Mouse (Mus musculus) gastrocnemius, adult 18-20 months (tissue): ENCODE measurements around the gene Fkbp14. TPM values are rescaled to one million over a fixed set of nuclear protein-coding genes. Genes with fewer than 3 reads are reported as not detected.
A peak's percentile ranks its signal among the peaks of the same experiment; 100 is the strongest.

ENCODE experiments used
- DNase-seq: peaks from one replicate; pipeline ENCODE4 v3.0.0; 2021; ENCODE audit warnings: low spot score
- long read RNA-seq, 2 experiments: library from polyadenylated mRNA; stranded (forward); transcript quantifications; one replicate each; pipeline ENCODE4 v2.0.0; 2021
- total RNA-seq, 2 experiments: library from RNA; stranded (reverse); gene quantifications; 2 replicates each; pipeline ENCODE4 v1.2.3; 2021

Fkbp14 gene
- 1 to 10 TPM; 5.1 to 5.5 TPM for total RNA-seq
- long read RNA-seq, experiment 1, transcript Fkbp14-201 (4 exons, 2,694 nt): major isoform, 5 of 6 reads
- long read RNA-seq, experiment 1, partial matches to known transcripts: 0 of 6 reads
- long read RNA-seq, experiment 1, other reads (novel, unspliced or antisense): 1 of 6 reads
- long read RNA-seq, experiment 2, partial matches to known transcripts: 0 of 2 reads
- long read RNA-seq, experiment 2, other reads (novel, unspliced or antisense): 0 of 2 reads

DNA sequence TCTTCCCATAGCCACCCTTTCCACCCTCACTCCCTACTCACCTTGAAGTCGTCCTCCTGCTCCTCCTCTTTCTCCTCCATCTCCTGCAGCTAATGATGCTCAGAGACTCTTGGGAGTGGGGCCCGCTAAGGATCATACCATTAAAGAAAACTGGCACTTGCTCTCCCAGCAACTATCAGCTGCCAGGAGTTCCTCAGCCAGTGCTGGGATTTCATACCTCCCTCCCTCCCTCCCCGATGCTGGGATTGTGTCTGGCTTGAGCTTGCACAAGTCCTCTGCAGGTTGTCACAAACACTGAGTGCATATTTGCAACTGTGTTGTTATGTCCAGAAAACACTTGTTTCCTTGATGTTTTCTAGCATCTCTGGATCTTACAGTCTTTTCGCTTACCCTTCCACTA, at the start of gene Fkbp14:
Gene Fkbp14 (minus strand): TSS at position 101 of the 400 bp plus-strand sequence.
- no peak for DNase-seq

- DNase-seq: no peak
Observed at GRCm38 (mm10) chr6:54643181-54643580, 46.1 kb upstream of the Fkbp14 start.

- no peak for DNase-seq
Observed at GRCm38 (mm10) chr6:54641953-54642352, 44.8 kb upstream of the Fkbp14 start.

GRCm38 (mm10) chr6:54639877-54640276, 42.8 kb upstream of the Fkbp14 start:
- no peak for DNase-seq

DNA sequence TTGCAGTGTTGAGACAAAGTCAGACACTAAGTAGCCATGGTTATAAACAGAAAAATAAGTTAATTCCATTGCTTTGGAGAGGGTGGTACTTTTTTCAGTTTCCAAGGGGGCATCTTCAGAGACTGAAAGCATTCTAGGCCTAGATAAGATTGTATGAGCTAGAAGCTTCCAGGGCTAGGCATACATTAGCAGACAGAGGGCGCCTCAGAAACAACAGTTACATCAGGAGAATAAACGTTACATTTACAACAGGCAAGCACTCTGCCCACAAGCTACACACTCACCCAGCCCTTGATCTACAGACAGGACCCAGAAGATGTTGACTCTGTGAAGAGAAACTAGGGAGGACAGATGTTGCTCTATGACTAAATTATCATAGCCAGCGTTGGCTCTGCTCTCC, 34.4 kb upstream of the Fkbp14 start:
- no peak for DNase-seq

DNA sequence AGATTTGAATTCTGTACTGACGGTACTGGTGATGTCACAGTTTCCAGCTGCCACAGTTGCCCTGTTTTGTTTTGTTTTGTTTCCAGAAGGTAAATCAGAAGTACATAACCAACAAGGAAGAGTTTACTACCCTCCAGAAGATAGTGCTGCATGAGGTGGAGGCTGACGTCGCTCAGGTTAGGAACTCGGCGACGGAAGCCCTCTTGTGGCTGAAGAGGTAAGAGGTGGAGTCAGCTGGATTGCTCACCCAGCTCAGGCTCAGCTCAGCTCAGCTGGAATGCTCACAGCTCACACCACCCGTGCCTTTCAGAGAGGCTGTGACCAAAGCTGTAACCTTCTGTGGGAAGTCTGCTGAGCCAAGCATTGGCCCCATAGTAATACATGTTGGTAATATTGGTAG, 32.6 kb upstream of the Fkbp14 start:
- DNase-seq: peak; percentile 11

GRCm38 (mm10) chr6:54628381-54628780, 31.3 kb upstream of the Fkbp14 start:
- DNase-seq: no peak

DNA sequence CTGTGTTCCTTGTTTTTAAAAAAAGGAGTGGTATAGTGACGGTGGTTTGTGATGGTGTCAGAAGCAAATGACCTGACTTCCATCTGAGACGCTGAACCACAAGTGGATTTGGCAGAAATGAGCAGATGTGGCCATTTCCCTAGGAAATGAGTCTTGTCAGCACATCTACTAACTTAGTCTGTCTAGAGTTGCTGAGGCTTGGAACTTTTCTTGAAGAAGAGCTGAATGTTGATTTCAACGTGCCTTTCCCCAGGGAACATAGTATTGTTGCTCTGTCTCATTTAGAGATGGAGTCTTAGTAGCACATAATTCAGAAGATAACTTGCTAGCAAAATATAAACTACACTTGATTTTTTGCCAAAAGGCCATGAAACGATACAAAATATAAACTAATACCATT, 23.2 kb upstream of the Fkbp14 start:
- DNase-seq: no peak

- DNase-seq: no peak
Observed at GRCm38 (mm10) chr6:54619530-54619929, 22.4 kb upstream of the Fkbp14 start.

DNA sequence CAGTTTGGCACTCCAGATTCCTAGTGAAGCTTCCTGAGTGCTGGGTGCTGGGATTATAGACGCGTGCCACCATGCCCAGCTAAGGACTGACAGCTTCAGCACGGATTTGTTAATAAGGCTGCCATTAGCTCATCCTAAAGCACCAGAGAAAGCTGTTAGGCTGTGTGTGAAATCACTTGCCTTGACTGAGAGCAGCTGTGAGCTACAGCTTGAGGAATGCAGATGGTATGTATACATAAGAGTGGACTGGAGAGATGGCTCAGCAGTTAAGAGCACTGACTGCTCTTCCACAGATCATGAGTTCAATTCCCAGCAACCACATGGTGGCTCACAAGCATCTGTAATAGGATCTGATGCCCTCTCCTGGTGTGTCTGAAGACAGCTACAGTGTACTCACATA, 20.3 kb upstream of the Fkbp14 start:
- DNase-seq: no peak

GRCm38 (mm10) chr6:54606241-54606640, 9.1 kb upstream of the Fkbp14 start:
- DNase-seq: peak; percentile 9

GRCm38 (mm10) chr6:54604001-54604715, 7.0 kb upstream of the Fkbp14 start:
- DNase-seq: peak; percentile 30

DNA sequence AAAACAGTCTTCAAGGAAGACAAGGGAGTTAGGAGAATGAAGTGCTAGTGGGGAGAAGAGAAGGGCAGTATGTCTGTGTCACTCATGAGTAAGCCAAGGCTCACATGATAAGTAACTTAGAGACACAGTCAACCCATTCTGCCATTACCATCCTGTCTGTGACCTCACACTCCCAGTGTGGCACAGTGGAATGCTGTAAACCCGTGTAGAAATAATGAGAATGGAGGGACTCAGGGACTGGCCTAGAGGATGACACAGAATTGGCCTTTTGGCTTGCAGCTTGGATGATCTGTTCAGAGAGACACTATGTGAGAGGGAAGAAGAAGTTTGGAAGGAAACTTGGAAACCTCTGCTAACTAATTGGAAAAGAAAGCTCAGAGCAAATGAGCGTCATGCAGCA, 5.8 kb upstream of the Fkbp14 start:
- DNase-seq: no peak

GRCm38 (mm10) chr6:54600681-54601347, 3.7 kb upstream of the Fkbp14 start:
- no peak for DNase-seq

DNA sequence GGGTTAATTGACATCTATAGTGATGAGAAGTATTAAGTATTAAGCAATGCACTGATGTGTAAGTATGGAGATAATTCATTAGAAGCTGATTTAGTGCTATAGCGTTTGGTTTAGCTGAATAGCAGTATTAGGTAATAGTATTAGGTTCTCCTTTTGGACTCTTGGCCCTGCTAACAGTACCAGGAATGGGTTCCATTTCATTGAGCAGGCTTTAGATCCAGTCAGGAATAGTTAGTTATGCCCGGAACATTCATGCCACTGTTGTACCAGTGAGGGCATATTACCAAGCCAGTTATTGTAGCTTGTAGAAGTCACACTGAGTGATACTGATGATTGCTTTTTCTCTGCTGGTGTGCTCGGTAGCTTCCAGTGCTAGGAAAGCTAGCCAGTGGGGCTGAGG, 603 bp upstream of the Fkbp14 start:
- no peak for DNase-seq

GRCm38 (mm10) chr6:54595330-54595878, 1.7 kb downstream of the Fkbp14 start:
- no peak for DNase-seq

GRCm38 (mm10) chr6:54594469-54595329, 2.4 kb downstream of the Fkbp14 start, which contains the start of gene Plekha8:
Gene Plekha8 (plus strand): TSS chr6:54595111.
- DNase-seq: peak; percentile 92

GRCm38 (mm10) chr6:54593766-54594468, 3.2 kb downstream of the Fkbp14 start:
- no peak for DNase-seq

DNA sequence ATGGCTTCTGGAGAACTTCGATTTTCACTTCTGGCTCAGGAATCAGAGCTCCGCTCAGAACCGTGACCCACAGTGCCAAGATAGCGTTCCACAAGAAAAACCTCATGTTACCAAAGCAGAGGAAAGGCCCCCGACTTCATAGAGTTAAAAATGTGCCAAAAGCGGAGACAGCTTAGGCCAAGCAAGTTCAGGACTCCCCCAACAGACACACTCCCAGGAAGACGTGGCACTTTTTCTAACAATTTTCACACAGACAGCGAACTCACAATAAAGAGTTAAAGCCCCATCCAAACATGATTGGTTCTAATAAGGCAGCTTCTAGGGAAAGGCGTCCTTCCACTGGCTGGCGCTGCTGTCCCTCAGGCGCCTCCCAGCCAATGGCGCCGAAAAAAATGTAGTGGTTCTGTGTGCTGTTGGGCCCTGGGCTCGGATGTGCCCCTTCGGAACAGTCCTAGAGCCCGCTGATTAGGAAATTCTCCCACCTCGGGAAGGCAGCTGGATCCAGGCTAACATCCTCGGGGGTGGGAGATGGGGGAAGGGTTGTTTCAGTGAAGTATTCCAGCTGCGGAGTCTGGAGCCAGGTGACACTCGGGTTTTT, 4.1 kb downstream of the Fkbp14 start:
- DNase-seq: peak; percentile 93

GRCm38 (mm10) chr6:54591778-54592177, 5.3 kb downstream of the Fkbp14 start:
- no peak for DNase-seq
